In genomic region chr8:66688395-66688794, GRCm38 (mm10) we compare ENCODE assay signal across 10 mouse cellular contexts. TPM values are rescaled to one million over a fixed set of nuclear protein-coding genes. Genes with fewer than 3 reads are reported as not detected.
A peak's percentile ranks its signal among the peaks of the same experiment; 100 is the strongest.
DNase-seq lines count a peak whose midpoint lies in the region; ATAC-seq lines count a peak whose summit lies in the region.
"Had no signal": no experiment of that assay in that cellular context is flagged by ENCODE, and none has a peak within 500 bp of the region (broad histone marks: within the 10 kb centered on the region; RNA-seq: fewer than 3 reads in every experiment).

No protein-coding gene starts in this region.

- 39% methylated on average over 6 of the region's 6 CpGs for WGBS in heart, embryonic 11.5 days (ENCODE audit: insufficient replicate concordance)
- 60% methylated on average over 6 of the region's 6 CpGs for WGBS in limb, embryonic 10.5 days

- DNase-seq in heart, adult 8-10 months (ENCODE audit: low spot score) = no peak
- peak; percentile 22 for DNase-seq in right cerebral cortex, adult 18-20 months
- DNase-seq in right cerebral cortex, postnatal 14 days = no peak
- no peak for DNase-seq in limb, embryonic 10.5 days (ENCODE audit: low spot score)
- peak; percentile 15 for DNase-seq in telencephalon, adult 2 months (ENCODE audit: low read depth, low spot score)
- no peak for DNase-seq in cerebellum, postnatal 14 days
- DNase-seq in testis, postnatal 10 days (ENCODE audit: low spot score) = no peak
- DNase-seq: kidney, postnatal 10 days had no signal

- no peak overlapping the region for H3K9ac ChIP-seq in heart, embryonic 11.5 days (ENCODE audit: low read depth, low read length)
- H3K9ac ChIP-seq: liver, embryonic 12.5 days had no signal

- H3K4me2 ChIP-seq in heart, embryonic 11.5 days = peak overlapping the region; percentile 88

- no peak overlapping the region for H3K27ac ChIP-seq in heart, embryonic 11.5 days (ENCODE audit: low read depth, low read length)
- no peak overlapping the region for H3K27ac ChIP-seq in limb, embryonic 10.5 days
- H3K27ac ChIP-seq: liver, embryonic 12.5 days had no signal

- H3K4me1 ChIP-seq in heart, embryonic 11.5 days (ENCODE audit: control insufficient read depth, insufficient read depth, low read length) = no peaks in the 10 kb centered on the region
- peaks cover 9% of the 10 kb centered on the region for H3K4me1 ChIP-seq in limb, embryonic 10.5 days
- H3K4me1 ChIP-seq: liver, embryonic 12.5 days had no signal

- no peak for ATAC-seq in heart, embryonic 11.5 days (replicated peaks; ENCODE audit: insufficient number of reproducible peaks, low FRiP score, low TSS enrichment)
- ATAC-seq: liver, embryonic 12.5 days had no signal

- no peaks in the 10 kb centered on the region for H3K9me3 ChIP-seq in heart, embryonic 11.5 days (replicated peaks; ENCODE audit: control insufficient read depth, low read length)
- no peaks in the 10 kb centered on the region for H3K9me3 ChIP-seq in limb, embryonic 10.5 days (replicated peaks)
- H3K9me3 ChIP-seq: liver, embryonic 12.5 days had no signal

- peaks cover 21% of the 10 kb centered on the region for H3K27me3 ChIP-seq in heart, embryonic 11.5 days (ENCODE audit: control insufficient read depth, insufficient read depth, low read length)
- peaks cover 42% of the 10 kb centered on the region for H3K27me3 ChIP-seq in limb, embryonic 10.5 days (ENCODE audit: low read depth, poor library complexity, severe bottlenecking)

- H3K4me3 ChIP-seq in heart, embryonic 11.5 days (ENCODE audit: low read depth, low read length) = peak overlapping the region; percentile 47
- peak overlapping the region; percentile 55; the same call in 1 of the 2 replicates for H3K4me3 ChIP-seq in limb, embryonic 10.5 days

- no peaks in the 10 kb centered on the region for H3K36me3 ChIP-seq in heart, embryonic 11.5 days (ENCODE audit: control insufficient read depth, insufficient read depth, low read length)
- H3K36me3 ChIP-seq in limb, embryonic 10.5 days = no peaks in the 10 kb centered on the region
- H3K36me3 ChIP-seq: liver, embryonic 12.5 days had no signal

RNA-seq across cellular contexts. Expression of gene Npy5r, which starts 0.5 kb away (rescaled TPM):
- polyA plus RNA-seq in heart, embryonic 11.5 days (2014; fragmentation: Nextera tagmentation; extraction: Ambion mirVana) = 0.27 TPM in 1 of 2 replicates, not detected in the other
- not detected for total RNA-seq in heart, adult 8-10 months (2022)
- polyA plus RNA-seq in limb, embryonic 10.5 days (2016; fragmentation: Nextera tagmentation; extraction: Ambion mirVana) = not detected in 2 replicates
- polyA plus RNA-seq: liver, embryonic 12.5 days had no signal

RNA-seq across cellular contexts. Expression of gene Npy1r, which starts 8.6 kb away (rescaled TPM):
- polyA plus RNA-seq in heart, embryonic 11.5 days (2014; fragmentation: Nextera tagmentation; extraction: Ambion mirVana) = 1.4 and 1.6 TPM in 2 replicates
- total RNA-seq in heart, adult 8-10 months (2022) = 1 to 10 TPM; 1.8 to 2.6 (median 2.0) TPM
- 0.19 and 0.20 TPM in 2 replicates for polyA plus RNA-seq in limb, embryonic 10.5 days (2016; fragmentation: Nextera tagmentation; extraction: Ambion mirVana)

Comparison
In these comparisons a context has a peak if more than half of its experiments do, and no peak if none do; other contexts are left out.
1. DNase-seq: peak in right cerebral cortex, adult 18-20 months (single experiment) and telencephalon, adult 2 months (single experiment); none in heart, adult 8-10 months (single experiment), right cerebral cortex, postnatal 14 days (single experiment), limb, embryonic 10.5 days (single experiment), cerebellum, postnatal 14 days (0 of 2) and testis, postnatal 10 days (single experiment).